Mouse (Mus musculus): ENCODE measurements at regions not wholly inside any gene's neighbourhood (a gene's known extent, or its start where the extent isn't known, plus 50 kb on each side); places are given as distances from the start of the nearest gene placed in this dataset.

GRCm38 (mm10) chr17:4265946-4266345 lies 569.9 kb upstream of the Nox3 start:
- H3K36me3 ChIP-seq, result no peaks in the 10 kb centered on the region
- no peak overlapping the region for H3K4me3 ChIP-seq
- no peak overlapping the region for H3K9ac ChIP-seq
- peak overlapping the region; percentile 29 for H3K4me2 ChIP-seq
- H3K4me1 ChIP-seq, result peaks cover 10% of the 10 kb centered on the region; the same call in 1 of the 2 replicates
- no peak for ATAC-seq (ENCODE audit: borderline replicate concordance, extremely low read depth, low FRiP score, low TSS enrichment)
- no peaks in the 10 kb centered on the region for H3K9me3 ChIP-seq
- no peak overlapping the region for H3K27ac ChIP-seq
- no peaks in the 10 kb centered on the region for H3K27me3 ChIP-seq
- 6% methylated on average over 6 of the region's 6 CpGs for WGBS

DNA sequence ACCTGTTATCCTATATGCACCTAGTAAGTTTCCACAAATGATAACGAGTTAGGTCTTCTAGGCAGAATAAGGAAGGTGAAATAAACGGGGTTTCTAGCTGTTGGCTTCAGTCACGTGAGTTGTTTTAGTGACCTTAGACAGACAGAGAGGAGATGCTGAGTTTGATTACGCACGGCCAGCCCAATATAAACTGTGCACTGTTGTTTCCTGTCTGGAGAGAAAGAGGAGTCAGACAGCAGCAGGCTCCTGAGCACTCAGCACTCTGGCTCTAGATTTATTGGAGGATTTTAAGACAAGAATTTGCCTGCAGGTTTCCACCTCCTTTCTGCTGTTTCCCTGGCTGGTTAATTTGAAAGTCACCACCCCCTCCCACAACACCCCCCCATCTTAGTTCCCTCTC lies 570.4 kb upstream of the Nox3 start:
- H3K4me3 ChIP-seq, result no peak overlapping the region
- H3K4me1 ChIP-seq, result peaks cover 10% of the 10 kb centered on the region; the same call in 1 of the 2 replicates
- peak overlapping the region; percentile 29 for H3K4me2 ChIP-seq

GRCm38 (mm10) chr17:4268380-4268779 lies 572.3 kb upstream of the Nox3 start:
- 59% methylated on average over 5 of the region's 5 CpGs for WGBS

More for the DNA sequence above, 570.4 kb upstream of the Nox3 start:
- no peak for ATAC-seq (ENCODE audit: borderline replicate concordance, extremely low read depth, low FRiP score, low TSS enrichment)
- Histone ChIP-seq H3K9me3 (no peaks in the 10 kb centered on the region), H3K27me3 (no peaks in the 10 kb centered on the region), H3K9ac (no peak overlapping the region), H3K36me3 (no peaks in the 10 kb centered on the region), H3K27ac (no peak overlapping the region)
- WGBS, result 7% methylated on average over 5 of the region's 5 CpGs

DNA sequence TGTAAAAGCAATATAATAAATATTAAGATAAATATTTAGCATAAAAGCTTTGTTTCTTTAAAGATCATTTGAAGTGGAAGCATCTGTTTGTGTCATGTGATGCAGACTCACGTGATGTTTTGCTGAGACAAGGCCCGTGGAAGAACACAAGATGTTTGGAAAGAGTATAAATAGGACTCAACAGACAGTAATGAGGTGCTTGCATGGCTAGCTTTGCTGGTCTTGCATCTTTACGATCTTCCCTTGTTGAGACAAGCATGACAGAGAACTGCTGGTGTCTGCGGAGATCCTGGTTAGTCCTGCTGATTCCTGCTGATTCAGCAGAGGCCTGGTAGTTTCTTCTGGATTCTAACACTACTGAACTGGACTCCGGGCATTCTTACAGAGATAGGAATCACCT lies 576.4 kb upstream of the Nox3 start:
- Histone ChIP-seq H3K27me3 (no peaks in the 10 kb centered on the region), H3K9me3 (no peaks in the 10 kb centered on the region), H3K27ac (no peak overlapping the region), H3K4me2 (no peak overlapping the region), H3K4me3 (no peak overlapping the region), H3K36me3 (no peaks in the 10 kb centered on the region), H3K4me1 (no peaks in the 10 kb centered on the region), H3K9ac (no peak overlapping the region)
- 52% methylated on average over 5 of the region's 5 CpGs for WGBS
- peak; percentile 27; the same call in 1 of the 2 replicates for ATAC-seq (ENCODE audit: borderline replicate concordance, extremely low read depth, low FRiP score, low TSS enrichment)

More at GRCm38 (mm10) chr17:4268380-4268779, 572.3 kb upstream of the Nox3 start:
- no peaks in the 10 kb centered on the region for H3K9me3 ChIP-seq
- H3K27me3 ChIP-seq, result no peaks in the 10 kb centered on the region
- no peak overlapping the region for H3K27ac ChIP-seq
- ATAC-seq (ENCODE audit: borderline replicate concordance, extremely low read depth, low FRiP score, low TSS enrichment), result no peak
- no peaks in the 10 kb centered on the region for H3K36me3 ChIP-seq
- H3K4me1 ChIP-seq, result peaks cover 10% of the 10 kb centered on the region; the same call in 1 of the 2 replicates
- H3K9ac ChIP-seq, result no peak overlapping the region
- H3K4me3 ChIP-seq, result no peak overlapping the region
- H3K4me2 ChIP-seq, result no peak overlapping the region

DNA sequence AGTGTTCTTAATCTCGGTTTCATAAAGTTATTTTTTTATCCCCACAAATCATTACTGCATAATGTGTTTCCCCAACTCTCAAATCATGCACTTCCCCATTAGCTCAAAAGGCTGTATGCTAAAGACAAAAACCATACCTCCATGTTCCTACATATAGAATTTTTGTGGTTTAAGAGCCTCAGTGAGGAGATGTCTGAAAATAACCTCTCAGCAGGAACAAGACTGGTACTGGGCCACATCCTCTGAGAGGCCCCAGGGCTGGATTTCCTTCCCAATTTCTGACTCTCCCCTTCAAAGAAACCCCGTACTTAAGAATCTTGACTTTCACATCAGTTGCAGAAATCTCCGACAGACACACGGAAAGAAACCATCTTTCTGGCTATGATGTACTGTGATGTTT lies 580.7 kb upstream of the Nox3 start:
- 0 out of 2 replicates have a peak, but pooled peaks cover 3% of the 10 kb centered on the region for H3K4me1 ChIP-seq
- H3K4me2 ChIP-seq, result no peak overlapping the region
- ATAC-seq (ENCODE audit: borderline replicate concordance, extremely low read depth, low FRiP score, low TSS enrichment), result no peak
- no peak overlapping the region for H3K4me3 ChIP-seq
- H3K36me3 ChIP-seq, result no peaks in the 10 kb centered on the region
- H3K27me3 ChIP-seq, result no peaks in the 10 kb centered on the region
- no peaks in the 10 kb centered on the region for H3K9me3 ChIP-seq
- 66% methylated on average over 4 of the region's 4 CpGs for WGBS
- no peak overlapping the region for H3K9ac ChIP-seq
- H3K27ac ChIP-seq, result no peak overlapping the region

DNA sequence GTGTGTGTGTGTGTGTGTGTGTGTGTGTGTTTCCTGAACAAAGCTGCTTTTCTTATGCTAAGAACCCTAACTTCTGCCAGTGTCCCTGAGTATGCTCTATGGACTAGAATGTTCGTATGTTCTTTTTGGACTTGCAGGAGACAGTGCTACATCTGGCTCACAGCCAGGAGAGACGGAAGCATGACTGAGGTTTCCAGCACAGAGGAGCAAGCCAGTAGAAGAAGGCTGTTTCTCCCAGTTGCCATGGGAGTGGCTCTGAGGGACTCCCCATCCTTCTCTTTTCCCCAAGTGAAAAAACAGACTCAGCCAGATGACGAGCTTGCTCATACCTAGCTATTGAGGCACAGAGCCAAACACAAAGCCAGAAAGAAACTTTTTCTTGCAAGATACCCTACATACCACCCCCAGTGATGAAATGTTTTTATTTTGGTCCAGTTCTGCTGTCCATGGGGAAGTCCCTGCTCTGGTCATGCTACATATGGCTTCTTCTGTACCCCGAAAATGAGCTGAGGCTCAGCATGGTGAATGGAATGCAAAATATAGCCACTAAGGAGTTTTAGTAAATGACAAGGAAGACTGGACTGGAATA lies 582.3 kb upstream of the Nox3 start:
- no peak overlapping the region for H3K9ac ChIP-seq
- H3K27me3 ChIP-seq, result no peaks in the 10 kb centered on the region
- H3K27ac ChIP-seq, result no peak overlapping the region
- no peak overlapping the region for H3K4me2 ChIP-seq
- no peak for ATAC-seq (ENCODE audit: borderline replicate concordance, extremely low read depth, low FRiP score, low TSS enrichment)
- WGBS, result 50% methylated on average over 4 of the region's 4 CpGs
- no peak overlapping the region for H3K4me3 ChIP-seq
- H3K9me3 ChIP-seq, result no peaks in the 10 kb centered on the region
- H3K4me1 ChIP-seq, result 0 out of 2 replicates have a peak, but pooled peaks cover 3% of the 10 kb centered on the region
- no peaks in the 10 kb centered on the region for H3K36me3 ChIP-seq

GRCm38 (mm10) chr17:4281451-4281850 lies 585.4 kb upstream of the Nox3 start:
- WGBS, result 62% methylated on average over 5 of the region's 5 CpGs
- H3K4me2 ChIP-seq, result no peak overlapping the region
- no peak overlapping the region for H3K4me3 ChIP-seq
- no peak overlapping the region for H3K9ac ChIP-seq
- H3K4me1 ChIP-seq, result 0 out of 2 replicates have a peak, but pooled peaks cover 3% of the 10 kb centered on the region
- ATAC-seq (ENCODE audit: borderline replicate concordance, extremely low read depth, low FRiP score, low TSS enrichment), result no peak
- no peaks in the 10 kb centered on the region for H3K27me3 ChIP-seq
- no peak overlapping the region for H3K27ac ChIP-seq
- no peaks in the 10 kb centered on the region for H3K36me3 ChIP-seq
- H3K9me3 ChIP-seq, result no peaks in the 10 kb centered on the region

- no peak for ATAC-seq (ENCODE audit: borderline replicate concordance, extremely low read depth, low FRiP score, low TSS enrichment)
- no peaks in the 10 kb centered on the region for H3K36me3 ChIP-seq
- no peaks in the 10 kb centered on the region for H3K9me3 ChIP-seq
- no peak overlapping the region for H3K9ac ChIP-seq
- no peak overlapping the region for H3K27ac ChIP-seq
- peaks cover 4% of the 10 kb centered on the region; the same call in 1 of the 2 replicates for H3K4me1 ChIP-seq
- no peak overlapping the region for H3K4me2 ChIP-seq
- H3K4me3 ChIP-seq, result no peak overlapping the region
- H3K27me3 ChIP-seq, result no peaks in the 10 kb centered on the region
- WGBS, result 49% methylated on average over 2 of the region's 2 CpGs
Measured at GRCm38 (mm10) chr17:4291418-4291817, 595.4 kb upstream of the Nox3 start.

DNA sequence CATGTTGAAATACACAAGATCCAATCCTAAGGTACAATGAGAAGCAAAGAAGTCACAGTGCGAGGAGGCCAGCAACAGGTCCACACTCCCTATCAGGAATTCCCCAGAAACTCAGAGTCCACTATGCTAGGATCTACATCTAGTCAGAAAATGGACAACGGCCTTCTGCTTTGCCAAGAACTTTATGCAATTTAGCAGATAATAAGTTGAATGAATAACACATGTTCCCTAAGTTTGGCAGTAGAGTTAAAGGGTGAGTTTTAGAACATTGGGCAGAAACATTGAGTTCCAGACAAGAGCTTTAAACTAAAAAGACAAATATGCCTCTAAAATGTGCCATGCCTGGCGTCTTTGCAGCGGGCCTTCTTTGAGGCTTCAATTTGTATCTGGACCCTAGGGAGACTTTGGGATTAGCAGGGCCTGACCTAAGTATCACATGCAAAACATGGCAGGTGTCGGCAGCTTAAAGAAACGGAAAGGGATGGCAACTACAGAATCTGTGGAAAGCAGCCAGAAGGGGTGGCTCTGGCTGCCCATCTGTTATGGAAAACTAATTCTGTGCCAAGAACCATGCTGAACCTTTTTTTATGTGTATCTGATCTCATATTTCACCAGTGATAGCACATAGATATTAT lies 600.6 kb upstream of the Nox3 start:
- H3K4me3 ChIP-seq, result no peak overlapping the region
- H3K36me3 ChIP-seq, result no peaks in the 10 kb centered on the region
- no peak for ATAC-seq (ENCODE audit: borderline replicate concordance, extremely low read depth, low FRiP score, low TSS enrichment)
- no peak overlapping the region for H3K27ac ChIP-seq
- H3K27me3 ChIP-seq, result no peaks in the 10 kb centered on the region
- no peak overlapping the region for H3K4me2 ChIP-seq
- 67% methylated on average over 6 of the region's 6 CpGs for WGBS
- no peak overlapping the region for H3K9ac ChIP-seq
- H3K9me3 ChIP-seq, result no peaks in the 10 kb centered on the region
- H3K4me1 ChIP-seq, result peaks cover 18% of the 10 kb centered on the region

- WGBS, result 65% methylated on average over 1 of the region's 1 CpGs
- Histone ChIP-seq H3K27me3 (no peaks in the 10 kb centered on the region), H3K27ac (no peak overlapping the region)
Measured at GRCm38 (mm10) chr17:4297156-4297535, 601.1 kb upstream of the Nox3 start.

GRCm38 (mm10) chr17:4301142-4301853 lies 605.2 kb upstream of the Nox3 start:
- H3K9me3 ChIP-seq, result no peaks in the 10 kb centered on the region
- WGBS, result 47% methylated on average over 12 of the region's 12 CpGs
- H3K27me3 ChIP-seq, result no peaks in the 10 kb centered on the region
- no peaks in the 10 kb centered on the region for H3K36me3 ChIP-seq
- ATAC-seq (ENCODE audit: borderline replicate concordance, extremely low read depth, low FRiP score, low TSS enrichment), result peak; percentile 8; the same call in 1 of the 2 replicates
- no peak overlapping the region for H3K27ac ChIP-seq
- no peak overlapping the region for H3K9ac ChIP-seq
- no peak overlapping the region for H3K4me3 ChIP-seq
- H3K4me2 ChIP-seq, result no peak overlapping the region
- peaks cover 16% of the 10 kb centered on the region for H3K4me1 ChIP-seq

More at GRCm38 (mm10) chr17:4297156-4297535, 601.1 kb upstream of the Nox3 start:
- H3K36me3 ChIP-seq, result no peaks in the 10 kb centered on the region
- no peaks in the 10 kb centered on the region for H3K9me3 ChIP-seq
- H3K4me1 ChIP-seq, result peaks cover 18% of the 10 kb centered on the region
- no peak overlapping the region for H3K9ac ChIP-seq
- H3K4me2 ChIP-seq, result no peak overlapping the region
- no peak for ATAC-seq (ENCODE audit: borderline replicate concordance, extremely low read depth, low FRiP score, low TSS enrichment)
- H3K4me3 ChIP-seq, result no peak overlapping the region

GRCm38 (mm10) chr17:4311785-4312379 lies 615.8 kb upstream of the Nox3 start:
- ATAC-seq (ENCODE audit: borderline replicate concordance, extremely low read depth, low FRiP score, low TSS enrichment), result no peak
- Histone ChIP-seq H3K4me3 (no peak overlapping the region), H3K27ac (no peak overlapping the region), H3K9me3 (no peaks in the 10 kb centered on the region), H3K4me2 (no peak overlapping the region), H3K9ac (no peak overlapping the region), H3K4me1 (no peaks in the 10 kb centered on the region), H3K36me3 (no peaks in the 10 kb centered on the region), H3K27me3 (no peaks in the 10 kb centered on the region)
- WGBS, result 54% methylated on average over 4 of the region's 4 CpGs

Measured in lung, embryonic 15.5 days (tissue).